Mouse (Mus musculus) adrenal gland, adult 8-10 months (tissue): ENCODE results near the gene Zfp558. TPM values are rescaled to one million over a fixed set of nuclear protein-coding genes. Genes with fewer than 3 reads are reported as not detected.
"Not testable (repeated sequence)": the region's sequence is repeated elsewhere in the genome, so short reads cannot be mapped to it uniquely, and the experiment has no call there.

ENCODE experiments used
- DNase-seq: peaks from one replicate; pipeline ENCODE4 v3.0.0; 2022
- microRNA-seq, 2 experiments: library from miRNA; unstranded; fragments of <30 nt; microRNA quantifications; one replicate each; pipeline ENCODE4 v1.2.0; 2022
- total RNA-seq, 4 experiments: library from RNA; stranded (reverse); gene quantifications; 2 replicates each; pipeline ENCODE4 v1.2.4; 2022

The Zfp558 gene
- 1 to 10 TPM; 1.2 to 2.5 (median 1.6) TPM for total RNA-seq

GRCm38 (mm10) chr9:18478168-18478567 lies at the start of gene Zfp558, which contains the start of gene Mbd3l1:
Gene Zfp558 (minus strand): TSS chr9:18478268.
Gene Mbd3l1 (plus strand): TSS chr9:18478359.
- DNase-seq = no peak

GRCm38 (mm10) chr9:18508098-18508497 lies 30.0 kb upstream of the Zfp558 start:
- DNase-seq = no peak

GRCm38 (mm10) chr9:18473324-18474128 lies 4.5 kb downstream of the Zfp558 start:
- peak; percentile 38 for DNase-seq

- DNase-seq = no peak
These were observed 10.1 kb downstream of the Zfp558 start for GRCm38 (mm10) chr9:18468005-18468404.

- DNase-seq = no peak
These were observed 10.7 kb downstream of the Zfp558 start for GRCm38 (mm10) chr9:18467350-18467749.

DNA sequence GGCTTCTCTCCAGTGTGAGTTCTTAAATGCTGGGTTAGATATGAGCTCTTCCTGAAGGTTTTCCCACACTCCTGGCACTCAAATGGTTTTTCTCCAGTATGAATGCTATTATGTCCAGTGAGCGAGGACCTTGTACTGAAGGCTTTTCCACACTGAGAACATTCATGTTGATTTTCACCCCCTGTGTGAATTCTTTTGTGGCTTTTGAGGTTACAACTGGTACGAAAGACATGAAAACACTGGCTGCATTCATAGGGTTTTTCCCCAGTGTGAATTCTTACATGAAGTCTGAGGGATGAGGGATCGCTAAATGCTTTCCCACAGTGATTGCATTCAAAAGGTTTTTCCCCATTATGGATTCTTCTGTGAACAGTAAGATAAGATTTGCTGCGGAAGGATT lies 21.5 kb downstream of the Zfp558 start:
- DNase-seq = no peak

GRCm38 (mm10) chr9:18431687-18432086 lies 46.4 kb downstream of the Zfp558 start:
- DNase-seq = no peak

DNA sequence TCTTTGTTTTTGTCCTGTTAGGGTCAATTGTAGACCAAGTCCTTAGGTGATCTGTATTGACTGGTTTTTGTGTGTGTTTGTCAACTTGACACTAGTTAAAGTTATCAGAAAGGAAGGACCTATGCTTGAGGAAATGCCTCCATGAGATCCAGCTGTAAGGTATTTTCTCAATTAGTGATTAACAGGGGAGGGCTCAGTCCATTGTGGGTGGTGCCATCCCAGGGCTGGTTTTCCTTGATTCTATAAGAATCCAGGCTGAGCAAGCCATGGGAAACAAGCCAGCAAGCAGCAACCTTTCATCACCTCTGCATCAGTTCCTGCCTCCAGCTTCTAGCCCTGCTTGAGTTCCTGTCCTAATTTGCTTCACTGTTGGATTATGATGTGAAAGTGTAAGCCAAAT lies 47.7 kb downstream of the Zfp558 start, which contains the start of gene Mbd3l2:
Gene Mbd3l2 (plus strand): TSS at position 301 of the 400 bp plus-strand sequence.
- no peak for DNase-seq

GRCm38 (mm10) chr9:18412371-18412770 lies 65.7 kb downstream of the Zfp558 start:
- DNase-seq = not testable (repeated sequence)

Small RNA genes within 50 kb of the gene (microRNA-seq; reads per million reads assigned to microRNA genes)
- gene Gm22854 = 0 reads per million in 2 experiments

Other genes with a start within 250 kb of the Zfp558 start
- 100 to 1,000 TPM in 1 of 4 experiments, 10 to 100 TPM in 3; 65.8 to 121 (median 68.3) TPM for gene Chordc1, start 186.1 kb downstream of the Zfp558 start, total RNA-seq
- 1 to 10 TPM; 3.5 to 8.4 (median 4.7) TPM for gene Naalad2, start 75.3 kb downstream of the Zfp558 start, total RNA-seq
- not detected for gene Ubtfl1, start 73.8 kb downstream of the Zfp558 start, total RNA-seq
- not detected for gene Mbd3l2, start 47.6 kb downstream of the Zfp558 start, total RNA-seq
- gene Mbd3l1, start 91 bp upstream of the Zfp558 start, total RNA-seq = not detected
- 1 to 10 TPM in 3 of 4 experiments, under 1 TPM in 1; 0.92 to 1.9 (median 1.5) TPM for gene Muc16, start 196.3 kb upstream of the Zfp558 start, total RNA-seq